Mouse (Mus musculus): ENCODE measurements around the gene Cox10.

GRCm38 (mm10) chr11:64041281-64041680 is 38.0 kb downstream of the Cox10 start:
- no peak for TF ChIP-seq CTCF (IDR thresholded peaks at IDR 0.05; ENCODE audit: control insufficient read depth, insufficient read depth, insufficient read length)
- no peak for TF ChIP-seq USF1 (IDR thresholded peaks at IDR 0.05; ENCODE audit: low read depth)
- no peak for TF ChIP-seq CEBPB (IDR thresholded peaks at IDR 0.05; ENCODE audit: low read depth)
- no peak for TF ChIP-seq MYOG (IDR thresholded peaks at IDR 0.05; ENCODE audit: control insufficient read depth, extremely low read depth, insufficient read length)
- TF ChIP-seq MAX (IDR thresholded peaks at IDR 0.05): no peak
- no peak for TF ChIP-seq FOSL1 (IDR thresholded peaks at IDR 0.05; ENCODE audit: insufficient read depth, low read length, poor library complexity, severe bottlenecking)
